Mouse (Mus musculus): ENCODE data around the gene Zc3hav1l. TPM values are rescaled to one million over a fixed set of nuclear protein-coding genes. Genes with fewer than 3 reads are reported as not detected.

Zc3hav1l gene
- polyA plus RNA-seq, 1 experiment from 2014 or later: 1.6 TPM

GRCm38 (mm10) chr6:38320621-38321020 lies 21.6 kb upstream of the Zc3hav1l start:
- Histone ChIP-seq H3K4me3 (ENCODE audit: low read depth, low read length) (no peak overlapping the region), H3K4me2 (replicated peaks; ENCODE audit: low read depth) (no peak overlapping the region), H3K27me3 (replicated peaks; ENCODE audit: control insufficient read depth, insufficient read depth, low read length) (no peaks in the 10 kb centered on the region), H3K36me3 (ENCODE audit: control insufficient read depth, insufficient read depth) (peaks cover 72% of the 10 kb centered on the region), H3K4me1 (replicated peaks; ENCODE audit: control insufficient read depth, insufficient read depth, low read length) (no peaks in the 10 kb centered on the region), H3K9me3 (ENCODE audit: control insufficient read depth) (no peaks in the 10 kb centered on the region), H3K27ac (ENCODE audit: low read depth, low read length) (no peak overlapping the region), H3K9ac (ENCODE audit: low read depth, low read length) (no peak overlapping the region)
- no peak for TF ChIP-seq CTCF (IDR thresholded peaks at IDR 0.05; ENCODE audit: low read depth)
- WGBS: 95% methylated on average over 9 of the region's 9 CpGs
- no peak for ATAC-seq

GRCm38 (mm10) chr6:38316050-38316449 lies 17.0 kb upstream of the Zc3hav1l start:
- no peak overlapping the region for H3K4me2 ChIP-seq (replicated peaks; ENCODE audit: low read depth)
- no peaks in the 10 kb centered on the region for H3K9me3 ChIP-seq (ENCODE audit: control insufficient read depth)
- no peaks in the 10 kb centered on the region for H3K4me1 ChIP-seq (replicated peaks; ENCODE audit: control insufficient read depth, insufficient read depth, low read length)
- ATAC-seq: no peak
- no peak overlapping the region for H3K9ac ChIP-seq (ENCODE audit: low read depth, low read length)
- H3K27me3 ChIP-seq (replicated peaks; ENCODE audit: control insufficient read depth, insufficient read depth, low read length): no peaks in the 10 kb centered on the region
- peaks cover 66% of the 10 kb centered on the region for H3K36me3 ChIP-seq (ENCODE audit: control insufficient read depth, insufficient read depth)
- H3K27ac ChIP-seq (ENCODE audit: low read depth, low read length): no peak overlapping the region
- H3K4me3 ChIP-seq (ENCODE audit: low read depth, low read length): no peak overlapping the region
- 91% methylated on average over 4 of the region's 4 CpGs for WGBS
- no peak for TF ChIP-seq CTCF (IDR thresholded peaks at IDR 0.05; ENCODE audit: low read depth)

- Histone ChIP-seq H3K9me3 (ENCODE audit: control insufficient read depth) (no peaks in the 10 kb centered on the region), H3K27me3 (replicated peaks; ENCODE audit: control insufficient read depth, insufficient read depth, low read length) (no peaks in the 10 kb centered on the region), H3K4me3 (ENCODE audit: low read depth, low read length) (no peak overlapping the region), H3K4me1 (replicated peaks; ENCODE audit: control insufficient read depth, insufficient read depth, low read length) (no peaks in the 10 kb centered on the region), H3K36me3 (ENCODE audit: control insufficient read depth, insufficient read depth) (peaks cover 82% of the 10 kb centered on the region), H3K27ac (ENCODE audit: low read depth, low read length) (no peak overlapping the region), H3K4me2 (replicated peaks; ENCODE audit: low read depth) (no peak overlapping the region), H3K9ac (ENCODE audit: low read depth, low read length) (no peak overlapping the region)
- no peak for TF ChIP-seq CTCF (IDR thresholded peaks at IDR 0.05; ENCODE audit: low read depth)
- ATAC-seq: no peak
These were observed 10.7 kb upstream of the Zc3hav1l start for GRCm38 (mm10) chr6:38309741-38310140.

GRCm38 (mm10) chr6:38304981-38305380 lies 5.9 kb upstream of the Zc3hav1l start:
- no peaks in the 10 kb centered on the region for H3K9me3 ChIP-seq (ENCODE audit: control insufficient read depth)
- H3K4me3 ChIP-seq (ENCODE audit: low read depth, low read length): no peak overlapping the region
- no peaks in the 10 kb centered on the region for H3K27me3 ChIP-seq (replicated peaks; ENCODE audit: control insufficient read depth, insufficient read depth, low read length)
- H3K36me3 ChIP-seq (ENCODE audit: control insufficient read depth, insufficient read depth): peaks cover 56% of the 10 kb centered on the region
- H3K4me2 ChIP-seq (replicated peaks; ENCODE audit: low read depth): no peak overlapping the region
- H3K9ac ChIP-seq (ENCODE audit: low read depth, low read length): no peak overlapping the region
- WGBS: 83% methylated on average over 3 of the region's 3 CpGs
- no peaks in the 10 kb centered on the region for H3K4me1 ChIP-seq (replicated peaks; ENCODE audit: control insufficient read depth, insufficient read depth, low read length)
- no peak overlapping the region for H3K27ac ChIP-seq (ENCODE audit: low read depth, low read length)
- ATAC-seq: no peak
- peak; percentile 38; the same call in 1 of the 2 replicates for TF ChIP-seq CTCF (IDR thresholded peaks at IDR 0.05; ENCODE audit: low read depth)

- Histone ChIP-seq H3K4me3 (ENCODE audit: low read depth, low read length) (peak overlapping the region; percentile 73), H3K4me2 (replicated peaks; ENCODE audit: low read depth) (peak overlapping the region; percentile 88), H3K9me3 (ENCODE audit: control insufficient read depth) (no peaks in the 10 kb centered on the region), H3K4me1 (replicated peaks; ENCODE audit: control insufficient read depth, insufficient read depth, low read length) (no peaks in the 10 kb centered on the region), H3K27me3 (replicated peaks; ENCODE audit: control insufficient read depth, insufficient read depth, low read length) (no peaks in the 10 kb centered on the region), H3K9ac (ENCODE audit: low read depth, low read length) (peak overlapping the region; percentile 76), H3K36me3 (ENCODE audit: control insufficient read depth, insufficient read depth) (peaks cover 16% of the 10 kb centered on the region), H3K27ac (ENCODE audit: low read depth, low read length) (no peak overlapping the region)
- peak; percentile 34; the same call in 1 of the 2 replicates for ATAC-seq
- WGBS: under 1% methylated on average over 10 of the region's 10 CpGs
- TF ChIP-seq CTCF (IDR thresholded peaks at IDR 0.05; ENCODE audit: low read depth): no peak
These were observed 818 bp downstream of the Zc3hav1l start for GRCm38 (mm10) chr6:38298246-38298635.

GRCm38 (mm10) chr6:38297580-38298245 lies 1.3 kb downstream of the Zc3hav1l start:
- H3K27ac ChIP-seq (ENCODE audit: low read depth, low read length): no peak overlapping the region
- H3K36me3 ChIP-seq (ENCODE audit: control insufficient read depth, insufficient read depth): peaks cover 21% of the 10 kb centered on the region
- H3K4me3 ChIP-seq (ENCODE audit: low read depth, low read length): peak overlapping the region; percentile 73
- peak overlapping the region; percentile 88 for H3K4me2 ChIP-seq (replicated peaks; ENCODE audit: low read depth)
- 40% methylated on average over 12 of the region's 12 CpGs for WGBS
- no peaks in the 10 kb centered on the region for H3K9me3 ChIP-seq (ENCODE audit: control insufficient read depth)
- H3K4me1 ChIP-seq (replicated peaks; ENCODE audit: control insufficient read depth, insufficient read depth, low read length): no peaks in the 10 kb centered on the region
- TF ChIP-seq CTCF (IDR thresholded peaks at IDR 0.05; ENCODE audit: low read depth): no peak
- no peak overlapping the region for H3K9ac ChIP-seq (ENCODE audit: low read depth, low read length)
- H3K27me3 ChIP-seq (replicated peaks; ENCODE audit: control insufficient read depth, insufficient read depth, low read length): no peaks in the 10 kb centered on the region
- ATAC-seq: no peak

Data from intestine, postnatal 0 days (tissue).